Mouse (Mus musculus) embryo, embryonic 9.5 days (tissue): ENCODE results near the gene Bcas3.

Source experiments
- DNase-seq: peaks from one replicate; pipeline ENCODE4 v3.0.0-alpha.2; 2017; ENCODE audit errors: extremely low spot score

Bcas3 gene

GRCm38 (mm10) chr11:85352539-85353380, at the start of gene Bcas3:
Gene Bcas3 (plus strand): TSS chr11:85353167.
- DNase-seq = peak; percentile 97

DNA sequence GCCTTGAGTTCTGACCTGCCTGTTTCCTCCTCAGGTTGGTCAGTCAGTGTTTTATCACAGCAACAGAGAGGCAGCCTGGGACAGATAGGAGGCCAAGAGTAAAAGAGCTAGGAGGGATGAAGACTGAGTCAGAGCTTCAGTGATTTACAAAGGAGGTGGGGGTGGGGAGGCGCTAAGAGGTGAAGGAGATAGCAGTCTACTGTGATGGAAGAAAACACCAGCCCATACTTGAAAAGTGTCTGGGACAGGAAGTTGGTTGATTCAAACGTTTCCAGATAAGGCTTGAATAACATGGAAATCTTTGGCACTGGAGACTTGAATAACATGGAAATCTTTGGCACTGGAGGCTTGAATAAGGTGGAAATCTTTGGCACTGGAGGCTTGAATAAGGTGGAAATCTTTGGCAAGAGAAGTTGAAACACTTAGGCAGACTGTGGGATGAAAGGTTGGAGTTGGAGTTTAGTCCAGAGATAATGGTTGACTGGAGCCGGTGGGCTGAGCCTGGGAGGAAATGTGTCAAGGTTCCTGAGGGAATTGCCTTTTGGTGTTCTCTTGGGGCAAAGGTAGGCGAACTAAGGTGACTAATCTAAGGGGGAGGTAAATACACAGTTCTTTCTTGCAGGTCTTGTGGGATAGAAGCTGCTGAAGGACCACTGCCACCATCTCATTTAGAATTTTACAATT, 46.2 kb upstream of the Bcas3 start:
- DNase-seq = no peak

- DNase-seq = no peak
These were observed 44.2 kb upstream of the Bcas3 start for GRCm38 (mm10) chr11:85308799-85309198.

- no peak for DNase-seq
These were observed 42.6 kb upstream of the Bcas3 start for GRCm38 (mm10) chr11:85310407-85310712.

- DNase-seq = peak; percentile 100
These were observed 42.0 kb upstream of the Bcas3 start, which contains the start of gene Ppm1d for GRCm38 (mm10) chr11:85310713-85311574. Gene Ppm1d (plus strand): TSS chr11:85311244.

DNA sequence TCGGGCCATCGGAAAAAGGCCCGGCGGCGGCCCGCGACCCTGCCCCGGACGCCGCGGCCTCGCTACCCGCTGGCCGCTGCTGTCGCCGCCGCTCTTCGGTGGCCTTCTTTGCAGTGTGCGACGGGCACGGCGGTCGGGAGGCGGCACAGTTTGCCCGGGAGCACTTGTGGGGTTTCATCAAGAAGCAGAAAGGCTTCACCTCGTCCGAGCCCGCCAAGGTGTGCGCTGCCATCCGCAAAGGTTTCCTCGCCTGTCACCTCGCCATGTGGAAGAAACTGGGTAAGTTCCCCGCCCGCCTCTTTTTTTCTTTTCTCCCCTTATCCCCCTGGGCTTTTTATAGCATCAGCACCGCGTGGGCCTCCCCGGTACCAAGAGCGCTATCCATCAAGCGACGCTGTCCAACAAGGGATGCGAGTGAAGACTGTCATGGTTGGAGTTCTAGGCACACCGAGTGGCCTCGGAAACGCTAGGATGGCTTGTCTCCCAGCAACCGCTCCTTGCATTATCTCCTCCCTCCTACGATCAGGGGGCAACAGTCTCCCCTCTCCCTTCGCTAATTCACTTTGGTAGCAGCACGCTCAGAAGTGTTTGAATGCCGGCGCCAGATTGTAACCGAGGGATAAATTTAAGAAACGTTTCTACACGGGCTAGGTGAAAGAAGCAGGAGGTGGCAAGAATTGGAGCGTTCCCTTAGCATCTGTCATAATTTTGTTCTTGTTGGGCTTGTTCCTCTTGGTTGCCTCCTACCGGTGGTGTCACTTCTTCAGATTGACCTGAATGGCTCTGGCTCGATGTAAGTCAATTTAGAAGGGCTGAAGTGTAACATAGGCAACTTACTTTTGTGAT, 41.1 kb upstream of the Bcas3 start:
- DNase-seq = peak; percentile 63

GRCm38 (mm10) chr11:85312818-85313217, 40.1 kb upstream of the Bcas3 start:
- no peak for DNase-seq

DNA sequence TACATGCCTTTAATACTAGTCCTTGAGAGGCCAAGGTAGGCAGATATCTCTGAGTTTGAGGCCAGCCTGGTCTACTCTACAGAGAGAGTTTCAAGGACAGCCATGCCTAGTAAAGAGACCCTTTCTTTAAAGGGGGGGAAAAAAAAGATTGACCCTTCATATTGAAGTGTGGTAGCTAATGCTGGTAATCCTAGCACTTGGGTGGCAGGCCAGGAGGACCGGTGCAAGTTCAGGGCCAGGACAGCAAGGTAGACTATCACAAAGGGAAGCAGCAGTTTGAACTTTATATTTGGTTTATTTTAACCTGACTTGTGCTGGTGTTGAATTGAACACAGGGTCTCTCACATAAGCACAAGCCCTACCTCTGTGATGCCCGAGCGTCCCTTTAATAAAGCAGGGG, 39.6 kb upstream of the Bcas3 start:
- DNase-seq = no peak

DNA sequence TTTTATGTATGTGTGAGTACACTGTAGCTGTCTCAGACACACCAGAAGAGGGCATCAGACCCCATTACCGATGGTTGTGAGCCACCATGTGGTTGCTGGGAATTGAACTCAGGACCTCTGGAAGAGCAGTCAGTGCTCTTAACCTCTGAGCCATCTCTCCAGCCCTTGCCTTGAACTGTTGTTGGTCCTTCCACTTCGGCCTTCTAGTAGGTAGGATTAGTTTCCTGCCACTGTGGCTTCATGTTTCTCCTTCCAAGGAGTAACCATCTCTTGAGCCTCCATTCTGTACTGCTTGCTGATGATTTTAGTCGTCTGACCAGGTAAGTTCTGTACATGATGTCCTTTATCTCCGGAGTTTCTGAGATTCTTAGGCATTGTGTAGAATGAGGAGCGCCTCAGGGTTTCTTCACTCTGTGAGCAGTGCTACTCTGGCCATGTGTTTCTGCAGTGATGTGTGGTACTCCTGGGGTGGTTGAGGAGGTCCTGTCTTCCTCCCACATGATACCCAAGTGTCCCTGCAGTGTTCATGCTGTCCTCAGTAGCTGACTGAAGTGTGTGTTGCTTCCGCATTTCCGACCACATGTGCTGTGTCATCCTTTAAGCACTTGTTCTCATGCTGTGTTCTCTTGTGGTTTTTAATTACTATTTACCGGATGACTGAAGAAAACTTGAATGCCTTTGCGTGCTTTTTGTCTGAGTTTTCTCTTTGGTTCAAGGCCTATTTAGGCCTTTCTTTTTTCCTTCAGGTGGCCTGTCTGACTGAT, 29.2 kb upstream of the Bcas3 start:
- DNase-seq = no peak

DNA sequence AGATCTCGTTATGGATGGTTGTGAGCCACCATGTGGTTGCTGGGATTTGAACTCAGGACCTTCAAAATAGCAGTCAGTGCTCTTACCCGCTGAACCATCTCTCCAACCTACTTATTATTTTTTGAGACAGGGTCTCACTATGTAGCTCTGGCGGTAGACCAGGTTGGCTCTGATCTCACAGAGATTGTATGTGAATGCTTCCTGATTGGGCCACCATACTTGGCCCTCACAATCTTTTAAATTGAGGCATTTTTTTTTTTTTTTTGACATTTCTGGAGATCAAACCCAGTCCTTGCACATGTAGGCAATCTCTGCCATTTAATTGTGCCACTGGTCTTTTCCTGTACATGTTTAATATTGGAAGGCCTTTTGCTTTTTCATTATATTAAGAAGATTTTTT, 24.2 kb upstream of the Bcas3 start:
- no peak for DNase-seq

- no peak for DNase-seq
These were observed 23.6 kb upstream of the Bcas3 start for GRCm38 (mm10) chr11:85329167-85329894.

DNA sequence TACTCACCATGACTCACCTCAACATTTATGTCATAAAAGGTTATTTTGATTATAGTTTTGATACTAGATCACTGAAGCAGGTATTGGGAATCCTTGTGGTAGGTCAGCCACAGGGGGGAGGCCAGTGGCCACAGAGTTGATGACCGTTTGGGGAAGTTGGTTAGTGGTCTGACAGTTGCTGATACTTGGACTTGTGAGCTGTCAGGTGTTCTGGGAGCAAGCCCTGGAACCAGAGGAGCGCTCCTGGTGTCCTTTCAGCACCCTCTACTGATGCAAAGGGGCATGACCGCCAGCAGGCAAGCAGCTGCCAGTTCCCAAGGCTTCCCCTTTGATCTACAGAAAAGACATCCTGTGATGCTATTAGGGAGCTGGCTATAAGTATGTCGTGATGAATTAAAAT, 18.2 kb upstream of the Bcas3 start:
- peak; percentile 19 for DNase-seq

- DNase-seq = no peak
These were observed 13.7 kb upstream of the Bcas3 start for GRCm38 (mm10) chr11:85339173-85339831.

- DNase-seq = no peak
These were observed 12.8 kb upstream of the Bcas3 start for GRCm38 (mm10) chr11:85340070-85340616.

- no peak for DNase-seq
These were observed 852 bp downstream of the Bcas3 start for GRCm38 (mm10) chr11:85353819-85354218.

DNA sequence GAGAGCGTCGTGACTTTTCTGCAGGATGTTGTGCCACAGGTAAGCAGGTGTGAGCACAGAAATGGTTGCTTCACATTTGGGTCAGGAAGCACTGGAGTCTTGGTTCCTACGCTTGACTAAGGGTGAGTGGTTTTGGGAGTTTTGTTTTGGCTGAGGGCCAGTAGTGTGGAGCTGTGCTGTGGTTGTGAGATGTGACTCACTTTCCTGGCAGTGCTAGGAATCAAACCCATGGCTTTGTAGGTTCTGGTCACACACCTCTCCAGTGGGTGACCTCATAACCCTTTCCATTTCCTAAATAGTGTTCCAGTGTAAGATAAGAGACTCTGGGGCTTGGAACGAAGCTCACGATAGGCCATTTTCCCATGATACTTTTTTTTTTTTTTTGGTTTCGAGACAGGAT, 6.7 kb downstream of the Bcas3 start:
- no peak for DNase-seq

DNA sequence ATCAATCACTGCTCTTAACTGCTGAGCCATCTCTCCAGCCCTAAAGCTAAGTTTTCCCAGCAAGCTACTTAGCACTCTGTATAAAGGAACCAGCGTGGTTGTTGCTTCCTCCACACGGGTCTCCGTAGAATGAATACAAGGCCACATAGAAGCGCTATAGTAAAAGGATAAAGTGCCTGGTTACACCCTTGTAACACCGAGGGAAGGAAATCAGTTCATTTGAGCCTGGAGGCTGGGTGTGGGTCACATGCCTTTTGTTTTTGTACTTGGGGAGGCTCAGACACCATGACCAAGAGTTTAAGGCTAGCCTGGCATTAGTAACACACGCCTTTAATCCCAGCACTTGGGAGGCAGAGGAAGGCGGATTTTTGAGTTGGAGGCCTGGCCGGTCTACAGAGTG, 8.7 kb downstream of the Bcas3 start:
- no peak for DNase-seq

DNA sequence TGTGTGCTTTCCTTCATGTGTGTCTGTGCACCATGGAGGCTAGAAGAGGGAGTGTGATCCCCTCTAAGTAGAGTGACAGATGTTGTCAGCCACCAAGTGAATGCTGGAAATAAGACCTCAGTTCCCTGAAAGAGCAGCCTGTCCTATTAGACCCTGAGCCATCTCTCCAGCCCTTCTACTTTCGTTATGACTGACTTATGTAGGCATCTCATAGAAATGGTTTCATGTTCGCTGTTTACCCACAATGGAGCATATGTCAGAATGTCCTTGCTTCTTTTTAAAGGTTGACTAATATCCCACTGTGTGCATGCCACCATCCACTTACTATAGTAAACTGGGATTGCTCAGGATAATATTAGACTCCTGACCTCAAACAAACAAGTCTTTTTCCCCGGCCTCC, 13.2 kb downstream of the Bcas3 start:
- no peak for DNase-seq

- no peak for DNase-seq
These were observed 14.9 kb downstream of the Bcas3 start for GRCm38 (mm10) chr11:85367823-85368222.
